8 mouse cellular contexts compared by ENCODE assay signal in the genomic region with DNA sequence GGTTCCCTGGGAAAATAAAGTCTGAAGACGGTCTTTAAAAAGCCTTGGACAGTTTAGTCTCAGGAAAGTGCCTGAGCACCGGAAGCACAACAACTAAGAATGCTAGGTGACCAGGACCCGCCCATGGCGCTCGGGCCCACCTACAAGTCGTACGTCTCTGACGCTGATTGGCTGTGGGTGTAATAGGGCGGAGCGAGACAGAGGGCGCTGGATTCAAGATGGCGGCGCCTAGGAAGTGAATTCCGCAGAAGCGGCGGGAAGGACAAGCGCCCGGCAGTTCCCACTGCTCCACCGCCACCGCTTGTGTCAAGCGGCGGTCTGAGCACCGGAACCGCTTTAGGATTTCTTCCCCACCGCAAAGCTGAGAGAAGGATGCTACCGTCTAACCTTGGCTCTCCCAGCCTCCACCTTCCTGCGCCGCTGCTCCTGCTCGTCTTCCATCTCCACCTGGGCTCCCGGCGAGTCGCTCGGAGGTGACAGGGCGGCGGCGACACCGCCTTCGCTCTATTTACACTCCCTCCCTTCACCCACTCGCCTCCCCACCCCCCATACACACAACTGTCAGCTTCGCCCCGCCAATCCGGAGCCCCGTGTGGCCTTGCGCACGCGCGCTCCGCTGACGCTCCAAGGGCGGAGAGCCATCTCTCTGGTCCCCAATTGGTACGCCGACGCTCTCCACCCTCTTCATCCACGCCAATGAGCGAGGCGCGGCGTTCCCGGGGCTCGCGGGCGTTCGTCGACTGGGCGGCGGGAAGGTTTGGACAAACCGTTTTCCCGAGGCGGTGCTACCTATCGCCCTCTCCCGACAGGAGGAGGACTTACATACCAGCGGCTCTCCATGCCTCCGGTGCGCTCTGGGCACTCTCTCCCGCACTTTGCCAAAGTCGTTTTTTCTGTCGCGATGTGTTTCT. TPM values are rescaled to one million over a fixed set of nuclear protein-coding genes. Genes with fewer than 3 reads are reported as not detected.
DNase-seq lines count a peak whose midpoint lies in the region; ATAC-seq and TF ChIP-seq lines count a peak whose summit lies in the region.

Pcnt (minus strand) TSS at position 609 of the 911 bp plus-strand sequence.

- peaks cover 9% of the 10 kb centered on the region; the same call in 1 of the 2 replicates for H3K36me3 ChIP-seq in hindbrain, postnatal 0 days (ENCODE audit: insufficient read depth, low read length)

- peak within 1 kb of the TSS; percentile 99 for H3K27ac ChIP-seq in gastrocnemius, adult 2 months
- peak within 1 kb of the TSS; percentile 94 for H3K27ac ChIP-seq in hindbrain, postnatal 0 days
- H3K27ac ChIP-seq in left cerebral cortex, adult 2 months, result peak within 1 kb of the TSS; percentile 94

- WGBS in hindbrain, postnatal 0 days, result under 1% methylated on average over 78 of the region's 78 CpGs

- H3K4me3 ChIP-seq in gastrocnemius, adult 2 months, result peak within 1 kb of the TSS; percentile 95
- H3K4me3 ChIP-seq in hindbrain, postnatal 0 days (ENCODE audit: low read length), result peak within 1 kb of the TSS; percentile 95
- H3K4me3 ChIP-seq in left cerebral cortex, adult 2 months, result peak within 1 kb of the TSS; percentile 91

- TF ChIP-seq CTCF in gastrocnemius, adult 2 months (IDR thresholded peaks at IDR 0.05), result peak; percentile 89
- TF ChIP-seq CTCF in hindbrain, postnatal 0 days (IDR thresholded peaks at IDR 0.05; ENCODE audit: low read depth), result peak; percentile 83
- TF ChIP-seq CTCF in left cerebral cortex, adult 2 months (IDR thresholded peaks at IDR 0.05), result peak; percentile 85

- peak within 1 kb of the TSS; percentile 78 for H3K4me2 ChIP-seq in hindbrain, postnatal 0 days (ENCODE audit: low read depth, low read length)

- H3K9ac ChIP-seq in hindbrain, postnatal 0 days (replicated peaks; ENCODE audit: low read length), result peak within 1 kb of the TSS; percentile 68

- H3K27me3 ChIP-seq in hindbrain, postnatal 0 days (ENCODE audit: insufficient read depth, low read length), result no peaks in the 10 kb centered on the region

- peak; percentile 100 for DNase-seq in ZHBTc4 (ENCODE audit: low read depth, low spot score)
- DNase-seq in gastrocnemius, adult 2 months, result peak; percentile 99
- DNase-seq in hindbrain, postnatal 0 days (ENCODE audit: low spot score), result peak; percentile 99
- DNase-seq in left cerebral cortex, adult 2 months (ENCODE audit: extremely low spot score in 1 of 2, low spot score in 2 of 2), result peak; percentile 95 to 97
- peak; percentile 96 for DNase-seq in right cerebral cortex, adult 2 months (ENCODE audit: low spot score in 2 of 2)
- peak; percentile 98 for DNase-seq in urinary bladder, postnatal 14 days (ENCODE audit: low spot score)

- intact Hi-C loops in gastrocnemius, adult 2 months (cut with DNase I), result no loop called here
- intact Hi-C loops in left cerebral cortex, adult 2 months (cut with DNase I), result loop anchor here (1.0 kb wide), 1 partner anchor 26 kb away; the partner anchor contains the start of gene Mcm3ap

- no peaks in the 10 kb centered on the region for H3K9me3 ChIP-seq in hindbrain, postnatal 0 days (ENCODE audit: low read length)

- no peaks in the 10 kb centered on the region for H3K4me1 ChIP-seq in hindbrain, postnatal 0 days (ENCODE audit: insufficient read depth, low read length)

- peak; percentile 87 for ATAC-seq in common myeloid progenitor, adult 5-6 weeks (replicated peaks; ENCODE audit: low read depth, poor library complexity, severe bottlenecking)
- ATAC-seq in hindbrain, postnatal 0 days, result peak; percentile 99
- peak; percentile 90 for ATAC-seq in megakaryocyte, adult 5-6 weeks (ENCODE audit: poor library complexity, severe bottlenecking)

RNA-seq across cellular contexts. Expression of gene Pcnt, which starts in this region (rescaled TPM):
- total RNA-seq in common myeloid progenitor, adult 5-6 weeks (2017), result 70.6 and 77.7 TPM in 2 replicates
- 10 to 100 TPM; 68.0 to 78.4 TPM for total RNA-seq in gastrocnemius, adult 2 months (2021)
- total RNA-seq in hindbrain, postnatal 0 days (2014; rRNA removed), result 9.7 and 10.1 TPM in 2 replicates
- polyA plus RNA-seq in hindbrain, postnatal 0 days (2015; fragmentation: Nextera tagmentation; extraction: Ambion mirVana), result 4.8 and 5.4 TPM in 2 replicates
- 10 to 100 TPM; 22.8 to 26.6 TPM for total RNA-seq in left cerebral cortex, adult 2 months (2021)
- total RNA-seq in megakaryocyte, adult 5-6 weeks (2015), result 24.2 and 27.3 TPM in 2 replicates
- total RNA-seq in megakaryocyte, adult 5-6 weeks (2017), result 44.1 and 53.4 TPM in 2 replicates

Comparison
In these comparisons a context has a peak if more than half of its experiments do, and no peak if none do; other contexts are left out.
1. Peak in every context shown above with its lines: DNase-seq, ATAC-seq, H3K4me3 ChIP-seq and H3K27ac ChIP-seq.